Mouse (Mus musculus) inflammation-experienced regulatory T-cells, adult 6 months (primary cell): ENCODE results near the gene Skap1. TPM values are rescaled to one million over a fixed set of nuclear protein-coding genes. Genes with fewer than 3 reads are reported as not detected.

Experiments used
- ATAC-seq: one replicate; pipeline ENCODE4 v1.8.0; 2017
- polyA plus RNA-seq, 3 experiments: library from polyadenylated mRNA; unstranded; fragments of 100-300 nt; shearing (Covaris generic); gene quantifications; one replicate each; pipeline ENCODE4 v1.2.1; 2017

Gene Skap1
- polyA plus RNA-seq, 3 experiments from 2014 or later: 537 to 839 (median 722) TPM

DNA sequence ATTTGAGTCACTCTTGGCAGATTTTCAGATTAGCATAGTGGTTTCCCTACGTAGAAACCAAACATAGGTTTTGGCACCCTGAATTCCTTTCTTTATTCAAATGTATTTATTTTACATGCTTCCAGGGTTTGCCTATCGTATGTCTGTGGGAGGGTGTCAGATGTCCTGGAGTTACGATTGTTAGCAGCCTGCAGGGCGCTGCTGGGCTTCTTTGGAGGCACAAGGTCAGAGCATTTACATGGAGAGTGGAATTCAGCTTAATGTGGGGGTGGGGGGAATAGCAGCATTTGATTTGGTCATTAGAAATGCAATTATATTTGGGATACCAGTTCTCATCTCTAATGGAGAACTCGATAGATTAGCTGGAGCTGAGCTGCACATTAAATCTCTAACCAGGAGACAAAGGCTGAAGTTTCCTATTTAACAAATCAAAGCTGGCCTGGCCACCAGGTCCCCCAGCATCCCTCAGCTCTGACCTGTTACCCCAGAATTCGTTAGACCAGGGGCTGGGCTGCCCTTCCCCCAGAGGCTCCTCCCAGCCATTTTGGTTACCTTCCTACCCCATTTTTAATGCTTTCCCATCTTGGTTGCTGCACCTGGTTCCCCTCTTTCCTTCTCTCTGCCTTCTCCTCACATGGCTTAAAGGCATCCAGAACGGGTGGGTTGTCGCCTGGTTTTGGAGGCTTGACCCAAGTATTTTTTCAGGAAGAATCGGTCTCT lies 322.5 kb downstream of the Skap1 start:
- ATAC-seq: no peak

DNA sequence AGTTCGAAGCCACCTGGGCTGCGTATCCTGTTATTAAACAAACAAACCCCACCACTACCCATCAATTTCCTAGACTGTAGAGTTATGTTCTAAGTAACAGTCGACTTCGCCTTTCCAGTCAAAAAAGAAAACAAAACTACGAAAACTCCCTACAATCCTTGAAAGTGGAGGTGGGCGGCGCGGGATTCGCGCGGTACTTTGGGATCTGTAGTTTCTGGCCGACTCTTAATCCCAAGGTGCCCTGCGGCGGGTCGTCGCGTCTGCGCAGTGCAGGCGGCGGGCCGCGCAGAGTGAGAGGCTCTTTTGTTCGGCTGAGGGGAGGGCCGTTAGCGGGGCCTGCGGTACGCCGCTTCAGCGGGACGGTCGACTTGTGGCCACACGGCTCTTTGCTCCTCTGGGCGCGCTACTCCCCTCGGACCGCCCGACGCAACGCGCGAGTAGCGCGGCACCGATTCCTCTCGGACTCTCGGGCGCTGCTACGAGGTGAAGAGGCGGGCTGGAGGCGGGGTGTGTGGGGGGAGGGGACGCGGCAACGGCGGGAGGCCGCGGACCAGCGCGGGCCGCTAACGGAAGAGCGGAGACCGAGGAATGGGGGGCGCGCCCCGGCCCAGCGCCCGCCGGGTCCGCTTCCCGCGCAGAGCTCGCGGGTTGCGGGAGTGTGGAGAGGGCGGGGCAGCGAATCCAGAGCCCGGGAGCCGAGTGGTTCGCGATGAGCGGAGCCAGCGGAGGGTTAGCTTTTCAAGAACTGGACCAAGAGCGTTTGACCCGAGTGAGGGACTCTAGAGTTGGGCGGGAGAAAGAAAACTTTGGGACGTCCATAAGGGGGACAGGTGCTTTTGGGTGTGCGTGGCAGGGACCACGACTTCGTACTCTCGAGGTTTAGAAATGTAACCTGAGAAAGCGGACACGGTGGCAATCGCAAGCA lies 324.7 kb downstream of the Skap1 start, which contains the start of gene Cbx1:
Gene Cbx1, plus strand, starts transcription at position 257 of the 925 bp plus-strand sequence.
- ATAC-seq: peak; percentile 95

DNA sequence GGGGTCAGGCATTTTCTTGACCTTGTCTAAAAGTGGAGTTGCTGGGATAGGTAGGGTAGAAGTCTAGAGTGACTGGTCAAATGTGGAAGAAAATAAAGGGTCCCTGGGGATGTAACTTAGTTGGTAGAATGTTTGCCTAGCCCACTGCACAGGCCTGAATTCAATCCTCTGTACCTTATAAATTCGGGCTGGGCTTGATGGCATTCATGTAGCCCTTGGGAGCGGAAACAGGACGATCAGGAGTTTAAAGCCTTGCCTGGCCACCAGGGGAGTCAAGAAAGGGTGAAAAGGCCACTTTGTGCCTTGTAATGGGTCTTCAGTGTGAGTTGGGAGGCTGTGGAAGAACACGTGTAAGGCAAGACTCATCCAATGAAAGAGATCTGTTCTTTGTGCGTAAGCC lies 325.6 kb downstream of the Skap1 start:
- no peak for ATAC-seq

DNA sequence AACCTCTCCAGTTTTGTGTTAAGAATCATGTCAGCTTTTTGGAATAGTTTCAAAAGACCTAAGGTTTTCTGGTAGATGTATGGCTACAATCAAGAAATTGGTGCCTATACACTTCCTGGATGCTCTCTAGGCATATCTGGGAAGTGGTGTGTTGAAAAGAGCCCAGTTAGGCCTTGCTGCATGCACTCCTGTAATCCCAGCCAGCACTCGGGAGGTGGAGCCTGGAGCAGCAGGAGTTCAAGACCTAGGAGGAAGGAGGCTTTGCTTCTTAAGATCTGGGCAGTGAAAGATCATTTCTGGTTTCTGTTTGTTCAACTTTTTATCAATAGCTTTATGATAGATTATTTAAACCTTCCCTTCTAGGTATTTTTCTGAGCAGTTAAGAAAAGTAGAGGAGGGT lies 326.3 kb downstream of the Skap1 start:
- ATAC-seq: no peak

DNA sequence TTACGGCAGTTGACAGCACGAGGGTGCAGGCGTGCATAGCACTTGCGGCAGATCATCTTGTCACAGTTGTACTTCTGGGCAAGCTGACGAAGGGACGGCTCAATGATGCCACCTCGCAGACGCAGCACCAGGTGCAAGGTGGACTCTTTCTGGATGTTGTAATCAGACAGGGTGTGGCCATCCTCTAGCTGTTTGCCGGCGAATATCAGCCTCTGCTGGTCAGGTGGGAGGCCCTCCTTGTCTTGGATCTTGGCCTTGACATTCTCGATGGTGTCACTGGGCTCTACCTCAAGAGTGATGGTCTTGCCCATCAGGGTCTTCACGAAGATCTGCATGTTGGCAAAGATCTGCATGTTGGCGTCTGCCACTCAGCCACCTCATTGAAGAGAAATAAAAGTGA lies 331.1 kb downstream of the Skap1 start:
- no peak for ATAC-seq

DNA sequence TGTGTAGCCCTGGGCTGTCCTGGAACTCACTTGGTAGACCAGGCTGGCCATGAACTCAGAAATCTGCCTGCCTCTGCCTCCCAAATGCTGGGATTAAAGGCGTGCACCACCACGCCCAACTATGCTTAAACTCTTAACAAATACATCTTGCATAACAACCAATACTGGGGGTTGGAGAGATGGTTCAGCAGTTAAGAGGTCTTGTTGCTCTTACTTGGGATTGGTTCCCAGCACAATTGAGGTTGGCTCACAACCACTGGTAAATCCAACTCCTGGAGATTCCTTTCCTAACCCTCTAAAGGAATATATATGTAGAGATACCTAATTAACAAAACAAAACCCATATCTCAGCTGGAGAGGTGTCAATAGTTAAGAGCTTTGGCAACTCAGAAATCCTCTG lies 331.7 kb downstream of the Skap1 start:
- ATAC-seq: no peak

DNA sequence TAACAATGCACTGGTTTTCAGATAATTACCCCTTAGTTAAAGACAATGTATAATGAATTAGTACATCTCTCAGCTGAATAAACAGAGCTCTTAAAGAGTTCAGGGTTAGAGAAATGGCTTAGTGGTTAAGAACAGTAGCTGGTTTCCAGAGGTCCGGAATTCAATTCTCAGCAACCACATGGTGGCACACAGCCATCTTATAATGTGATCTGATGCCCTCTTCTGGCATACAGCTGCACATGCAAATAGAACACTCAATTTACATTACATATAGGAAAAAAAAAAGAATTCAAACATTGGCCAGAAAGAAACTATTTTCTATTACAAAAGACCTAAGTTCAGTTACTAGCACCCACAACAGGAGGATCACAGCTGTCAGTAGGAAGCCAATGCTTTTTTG lies 332.2 kb downstream of the Skap1 start:
- no peak for ATAC-seq

DNA sequence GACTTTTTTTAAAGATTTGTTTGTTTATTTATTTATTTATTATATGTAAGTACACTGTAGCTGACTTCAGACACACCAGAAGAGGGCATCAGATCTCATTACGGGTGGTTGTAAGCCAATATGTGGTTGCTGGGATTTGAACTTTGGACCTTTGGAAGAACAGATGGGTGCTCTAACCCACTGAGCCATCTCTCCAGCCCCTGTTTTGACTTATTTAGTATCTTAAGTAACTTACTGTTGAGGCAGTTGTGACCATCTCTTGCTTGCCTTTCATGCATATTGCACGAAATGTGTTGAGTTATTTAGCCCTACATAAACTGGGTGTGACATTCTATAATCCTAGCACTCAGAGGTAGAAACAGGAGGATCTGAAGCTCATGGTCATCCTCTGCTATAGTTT lies 335.1 kb downstream of the Skap1 start:
- no peak for ATAC-seq

DNA sequence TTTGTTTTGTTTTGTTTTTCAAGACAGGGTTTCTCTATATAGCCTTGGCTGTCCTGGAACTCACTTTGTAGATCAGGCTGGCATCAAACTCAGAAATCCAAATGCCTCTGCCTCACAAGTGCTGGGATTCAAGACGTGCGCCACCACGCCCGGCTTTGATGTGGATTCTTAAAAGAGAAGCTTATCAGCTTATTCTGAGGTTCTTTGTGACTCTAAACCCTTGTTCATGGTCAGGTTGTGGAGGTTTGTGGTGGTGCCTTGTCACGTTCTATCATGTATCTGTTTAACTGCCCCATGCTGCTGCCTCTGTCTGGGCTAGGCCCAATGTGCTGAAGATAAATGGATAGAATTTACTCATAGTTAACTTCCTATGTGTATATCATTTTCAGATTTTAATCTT lies 341.2 kb downstream of the Skap1 start:
- no peak for ATAC-seq

DNA sequence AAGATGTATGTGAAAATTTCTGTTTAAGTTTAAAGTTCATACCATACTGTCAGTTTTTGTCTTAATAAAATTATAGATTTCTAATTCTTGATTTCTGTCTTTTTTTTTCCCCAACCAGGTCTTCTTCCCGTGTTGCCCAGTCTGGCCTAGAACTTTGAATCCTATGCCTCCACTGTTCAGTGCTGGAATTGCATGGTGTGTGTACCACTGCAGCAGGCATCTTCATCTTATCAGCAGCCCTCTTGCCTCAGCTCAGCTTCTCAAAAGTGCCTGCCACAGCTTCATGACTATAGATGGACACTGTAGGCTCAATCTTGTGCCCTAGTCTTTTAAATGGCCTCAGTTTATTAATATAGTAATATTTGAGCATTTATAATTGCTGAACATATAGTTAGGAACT lies 343.7 kb downstream of the Skap1 start:
- ATAC-seq: no peak

Other genes starting within 250 kb of the Skap1 start
- not detected for gene Hoxb9, start 193.1 kb upstream of the Skap1 start, polyA plus RNA-seq
- gene Hoxb8, start 182.7 kb upstream of the Skap1 start, polyA plus RNA-seq: not detected
- gene Hoxb7, start 178.0 kb upstream of the Skap1 start, polyA plus RNA-seq: not detected
- not detected for gene Hoxb6, start 172.1 kb upstream of the Skap1 start, polyA plus RNA-seq
- not detected for gene Hoxb5, start 161.3 kb upstream of the Skap1 start, polyA plus RNA-seq
- 1 to 10 TPM in 2 of 3 experiments, under 1 TPM in 1; 0.92 to 1.5 (median 1.2) TPM for gene Hoxb4, start 146.3 kb upstream of the Skap1 start, polyA plus RNA-seq
- gene Hoxb3, start 141.3 kb upstream of the Skap1 start, polyA plus RNA-seq: under 1 TPM in 1 of 3 experiments, not detected in 2; 0.86 TPM
- gene Hoxb2, start 114.1 kb upstream of the Skap1 start, polyA plus RNA-seq: not detected
- not detected for gene Hoxb1, start 98.8 kb upstream of the Skap1 start, polyA plus RNA-seq